Mouse (Mus musculus): ENCODE results near the gene Kif3a.

- TF ChIP-seq CTCF (conservative IDR thresholded peaks at IDR 0.05 in 1 of 2, IDR thresholded peaks at IDR 0.05 in 1 of 2; ENCODE audit: low read depth in 2 of 2, low read length in 2 of 2): no peak
- no peak for TF ChIP-seq TCF12 (IDR thresholded peaks at IDR 0.05; ENCODE audit: low read depth, low read length)
Observed at GRCm38 (mm10) chr11:53547566-53547965, 19.6 kb upstream of the Kif3a start.
